Mouse (Mus musculus) mesoderm, embryonic 11.5 days (tissue): ENCODE results near the gene Hoxc12.

Experiments
- DNase-seq: peaks from one replicate; pipeline ENCODE4 v3.0.0-alpha.2; 2012; ENCODE audit warnings: low read depth, low spot score

The Hoxc12 gene

GRCm38 (mm10) chr15:102963671-102964640 lies 27.4 kb downstream of the Hoxc12 start:
- no peak for DNase-seq

- DNase-seq: no peak
These were observed 28.7 kb downstream of the Hoxc12 start for GRCm38 (mm10) chr15:102965003-102965891.

- peak; percentile 97 for DNase-seq
These were observed 29.6 kb downstream of the Hoxc12 start for GRCm38 (mm10) chr15:102965892-102966775.

GRCm38 (mm10) chr15:102966776-102967311 lies 30.3 kb downstream of the Hoxc12 start, which contains the start of gene Hoxc10:
Hoxc10 (plus strand) TSS chr15:102966796.
- DNase-seq: no peak

- DNase-seq: no peak
These were observed 30.7 kb downstream of the Hoxc12 start, which contains the start of gene Hoxc5 for GRCm38 (mm10) chr15:102967312-102967510. Hoxc5 (plus strand) TSS chr15:102967443.

GRCm38 (mm10) chr15:102967511-102968397 lies 31.2 kb downstream of the Hoxc12 start:
- DNase-seq: no peak

GRCm38 (mm10) chr15:102969296-102969695 lies 32.7 kb downstream of the Hoxc12 start:
- no peak for DNase-seq

GRCm38 (mm10) chr15:102970740-102971139 lies 34.2 kb downstream of the Hoxc12 start:
- no peak for DNase-seq

- DNase-seq: no peak
These were observed 35.7 kb downstream of the Hoxc12 start for GRCm38 (mm10) chr15:102972254-102972653.

- no peak for DNase-seq
These were observed 36.2 kb downstream of the Hoxc12 start for GRCm38 (mm10) chr15:102972753-102973152.

- DNase-seq: no peak
These were observed 38.5 kb downstream of the Hoxc12 start for GRCm38 (mm10) chr15:102975034-102975433.

- DNase-seq: no peak
These were observed 39.1 kb downstream of the Hoxc12 start for GRCm38 (mm10) chr15:102975688-102976111.

GRCm38 (mm10) chr15:102976171-102976570 lies 39.6 kb downstream of the Hoxc12 start, which contains the start of gene Hoxc9:
Hoxc9 (plus strand) TSS chr15:102976439.
- DNase-seq: no peak

- DNase-seq: no peak
These were observed 40.3 kb downstream of the Hoxc12 start for GRCm38 (mm10) chr15:102976631-102977422.

GRCm38 (mm10) chr15:102977423-102977974 lies 40.9 kb downstream of the Hoxc12 start:
- DNase-seq: no peak

GRCm38 (mm10) chr15:102978615-102979515 lies 42.3 kb downstream of the Hoxc12 start:
- DNase-seq: no peak

- no peak for DNase-seq
These were observed 43.4 kb downstream of the Hoxc12 start for GRCm38 (mm10) chr15:102979936-102980335.

- DNase-seq: no peak
These were observed 43.8 kb downstream of the Hoxc12 start for GRCm38 (mm10) chr15:102980352-102980751.
